Mouse (Mus musculus): ENCODE measurements around the gene Grin2c. TPM values are rescaled to one million over a fixed set of nuclear protein-coding genes. Genes with fewer than 3 reads are reported as not detected.
A peak's percentile ranks its signal among the peaks of the same experiment; 100 is the strongest.

The Grin2c gene
- polyA plus RNA-seq, 1 experiment from 2014 or later = not detected

DNA sequence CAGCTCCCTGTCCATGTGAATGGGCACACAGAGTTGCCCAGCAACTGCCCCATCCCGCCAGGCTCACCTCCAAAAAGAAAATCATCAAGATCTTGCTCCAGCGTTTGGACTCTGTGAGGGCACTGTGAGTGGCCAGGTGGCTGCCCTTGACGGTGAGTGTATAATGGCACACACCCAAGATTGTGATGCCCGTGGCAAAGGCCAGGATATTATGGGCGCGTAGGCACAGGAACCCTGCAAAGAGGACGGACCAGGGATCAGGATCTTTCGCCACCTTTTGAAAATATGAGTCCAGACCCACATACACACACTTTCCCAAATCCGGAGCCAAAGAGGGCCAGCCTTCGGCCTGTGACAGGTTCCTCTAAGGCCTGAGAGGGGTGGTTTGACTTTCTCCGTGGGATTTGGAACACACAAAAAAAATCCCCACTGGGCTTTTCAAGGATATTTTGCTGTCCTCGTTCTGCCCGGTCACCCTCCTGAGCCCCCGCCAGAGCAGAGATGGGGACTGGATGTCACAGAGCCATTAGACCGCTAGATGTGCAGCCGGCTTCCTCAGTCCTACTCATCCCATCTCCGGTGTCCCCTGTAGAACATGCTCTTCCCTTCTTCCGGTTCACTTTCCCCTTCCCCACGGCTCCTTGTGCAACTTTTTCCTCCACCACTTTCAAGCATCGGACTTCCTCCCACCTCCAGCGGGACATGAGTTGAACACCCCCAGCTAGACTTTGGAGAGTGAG lies 29.6 kb upstream of the Grin2c start:
- peak overlapping the region; percentile 71 for H3K9ac ChIP-seq (ENCODE audit: low read length)

GRCm38 (mm10) chr11:115295939-115296338 lies 28.9 kb upstream of the Grin2c start:
- Histone ChIP-seq H3K4me1 (ENCODE audit: control insufficient read depth, insufficient read depth, low read length) (peaks cover 24% of the 10 kb centered on the region), H3K9ac (ENCODE audit: low read length) (peak overlapping the region; percentile 31; the same call in 1 of the 2 replicates), H3K4me3 (replicated peaks; ENCODE audit: low read length) (no peak overlapping the region), H3K4me2 (ENCODE audit: low read depth, low read length) (no peak overlapping the region), H3K9me3 (replicated peaks; ENCODE audit: control insufficient read depth, low read length) (no peaks in the 10 kb centered on the region), H3K36me3 (ENCODE audit: control insufficient read depth, insufficient read depth, low read length) (no peaks in the 10 kb centered on the region), H3K27ac (ENCODE audit: low read length) (no peak overlapping the region), H3K27me3 (ENCODE audit: control insufficient read depth, insufficient read depth, low read length) (0 out of 2 replicates have a peak, but pooled peaks cover 5% of the 10 kb centered on the region)
- ATAC-seq (ENCODE audit: insufficient read depth, low FRiP score) = no peak
- 86% methylated on average over 11 of the region's 11 CpGs for WGBS

More for the DNA sequence above, 29.6 kb upstream of the Grin2c start:
- Histone ChIP-seq H3K27ac (ENCODE audit: low read length) (peak overlapping the region; percentile 24; the same call in 1 of the 2 replicates), H3K9me3 (replicated peaks; ENCODE audit: control insufficient read depth, low read length) (no peaks in the 10 kb centered on the region), H3K4me1 (ENCODE audit: control insufficient read depth, insufficient read depth, low read length) (peaks cover 18% of the 10 kb centered on the region), H3K27me3 (ENCODE audit: control insufficient read depth, insufficient read depth, low read length) (0 out of 2 replicates have a peak, but pooled peaks cover 5% of the 10 kb centered on the region), H3K4me3 (replicated peaks; ENCODE audit: low read length) (peak overlapping the region; percentile 48), H3K36me3 (ENCODE audit: control insufficient read depth, insufficient read depth, low read length) (no peaks in the 10 kb centered on the region), H3K4me2 (ENCODE audit: low read depth, low read length) (peak overlapping the region; percentile 87)
- WGBS = 50% methylated on average over 21 of the region's 21 CpGs
- no peak for ATAC-seq (ENCODE audit: insufficient read depth, low FRiP score)

DNA sequence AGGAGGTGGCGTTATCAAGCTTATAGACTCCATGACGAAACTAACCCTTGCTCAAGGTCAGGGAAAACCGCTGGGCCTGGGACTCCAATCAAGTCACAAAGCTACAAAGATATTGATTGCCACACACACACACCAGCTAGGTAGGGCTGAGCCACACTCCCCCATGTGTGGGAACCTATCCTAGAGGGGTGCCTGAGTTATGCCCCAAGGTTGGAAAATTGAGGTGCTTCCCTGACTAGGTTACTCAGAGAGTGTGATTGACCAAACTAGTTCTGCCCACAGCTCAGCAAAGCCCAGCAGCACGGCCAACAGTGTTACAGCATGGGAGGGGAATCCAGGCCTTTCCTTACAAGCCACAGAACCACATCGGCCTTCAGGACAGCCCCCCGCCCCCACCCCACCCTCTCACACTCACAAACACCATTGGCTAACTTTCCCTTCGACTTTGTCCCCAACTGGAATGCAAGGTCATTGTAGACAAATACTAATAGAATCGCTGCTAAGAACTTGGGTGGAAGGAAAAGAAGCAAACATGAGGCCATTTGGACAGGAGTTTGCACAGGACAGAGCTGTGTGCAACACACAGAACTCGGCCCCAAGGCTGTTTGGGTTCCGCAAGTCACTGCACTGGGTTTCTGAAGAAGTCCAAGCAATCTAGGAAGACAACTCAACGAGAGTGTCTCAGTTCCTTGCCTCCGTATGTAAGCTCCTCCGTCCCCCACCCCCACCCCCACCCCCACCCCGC lies 25.8 kb upstream of the Grin2c start:
- 44% methylated on average over 14 of the region's 14 CpGs for WGBS
- no peak overlapping the region for H3K9ac ChIP-seq (ENCODE audit: low read length)
- H3K4me3 ChIP-seq (replicated peaks; ENCODE audit: low read length) = no peak overlapping the region
- 0 out of 2 replicates have a peak, but pooled peaks cover 5% of the 10 kb centered on the region for H3K27me3 ChIP-seq (ENCODE audit: control insufficient read depth, insufficient read depth, low read length)
- 0 out of 2 replicates have a peak overlapping the region, but pooled peaks have one; percentile 3 for H3K4me2 ChIP-seq (ENCODE audit: low read depth, low read length)
- H3K27ac ChIP-seq (ENCODE audit: low read length) = peak overlapping the region; percentile 82
- ATAC-seq (ENCODE audit: insufficient read depth, low FRiP score) = peak; percentile 22; the same call in 1 of the 2 replicates
- no peaks in the 10 kb centered on the region for H3K36me3 ChIP-seq (ENCODE audit: control insufficient read depth, insufficient read depth, low read length)
- peaks cover 37% of the 10 kb centered on the region for H3K4me1 ChIP-seq (ENCODE audit: control insufficient read depth, insufficient read depth, low read length)
- H3K9me3 ChIP-seq (replicated peaks; ENCODE audit: control insufficient read depth, low read length) = no peaks in the 10 kb centered on the region

DNA sequence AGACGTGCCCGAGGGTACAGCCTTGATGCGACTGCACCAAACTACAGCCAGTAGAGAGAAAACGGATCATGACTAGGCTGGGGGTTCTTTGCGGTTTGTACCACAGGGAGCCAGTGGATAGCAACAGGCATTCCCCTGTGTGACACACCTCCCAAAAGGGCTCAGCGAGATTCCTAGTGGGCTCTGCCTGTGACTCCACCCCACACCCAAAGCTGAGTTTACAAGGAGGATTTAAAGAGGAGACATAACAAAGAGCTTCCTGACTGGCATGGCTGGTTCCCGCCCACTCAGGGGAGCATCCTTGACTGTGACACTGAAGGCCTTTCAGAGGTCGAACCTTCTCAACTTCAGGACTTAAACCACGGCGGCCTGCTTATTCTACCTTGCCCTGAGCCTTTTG lies 24.5 kb upstream of the Grin2c start:
- Histone ChIP-seq H3K27ac (ENCODE audit: low read length) (peak overlapping the region; percentile 0), H3K4me1 (ENCODE audit: control insufficient read depth, insufficient read depth, low read length) (peaks cover 31% of the 10 kb centered on the region), H3K9ac (ENCODE audit: low read length) (no peak overlapping the region), H3K4me2 (ENCODE audit: low read depth, low read length) (no peak overlapping the region), H3K36me3 (ENCODE audit: control insufficient read depth, insufficient read depth, low read length) (no peaks in the 10 kb centered on the region), H3K9me3 (replicated peaks; ENCODE audit: control insufficient read depth, low read length) (no peaks in the 10 kb centered on the region), H3K4me3 (replicated peaks; ENCODE audit: low read length) (no peak overlapping the region), H3K27me3 (ENCODE audit: control insufficient read depth, insufficient read depth, low read length) (0 out of 2 replicates have a peak, but pooled peaks cover 3% of the 10 kb centered on the region)
- ATAC-seq (ENCODE audit: insufficient read depth, low FRiP score) = no peak
- WGBS = 74% methylated on average over 10 of the region's 10 CpGs

GRCm38 (mm10) chr11:115290919-115291318 lies 23.9 kb upstream of the Grin2c start:
- Histone ChIP-seq H3K9ac (ENCODE audit: low read length) (no peak overlapping the region), H3K4me3 (replicated peaks; ENCODE audit: low read length) (no peak overlapping the region), H3K4me2 (ENCODE audit: low read depth, low read length) (no peak overlapping the region), H3K27me3 (ENCODE audit: control insufficient read depth, insufficient read depth, low read length) (no peaks in the 10 kb centered on the region), H3K27ac (ENCODE audit: low read length) (peak overlapping the region; percentile 60), H3K4me1 (ENCODE audit: control insufficient read depth, insufficient read depth, low read length) (peaks cover 31% of the 10 kb centered on the region), H3K36me3 (ENCODE audit: control insufficient read depth, insufficient read depth, low read length) (no peaks in the 10 kb centered on the region), H3K9me3 (replicated peaks; ENCODE audit: control insufficient read depth, low read length) (no peaks in the 10 kb centered on the region)
- WGBS = 39% methylated on average over 6 of the region's 6 CpGs
- ATAC-seq (ENCODE audit: insufficient read depth, low FRiP score) = peak; percentile 67

DNA sequence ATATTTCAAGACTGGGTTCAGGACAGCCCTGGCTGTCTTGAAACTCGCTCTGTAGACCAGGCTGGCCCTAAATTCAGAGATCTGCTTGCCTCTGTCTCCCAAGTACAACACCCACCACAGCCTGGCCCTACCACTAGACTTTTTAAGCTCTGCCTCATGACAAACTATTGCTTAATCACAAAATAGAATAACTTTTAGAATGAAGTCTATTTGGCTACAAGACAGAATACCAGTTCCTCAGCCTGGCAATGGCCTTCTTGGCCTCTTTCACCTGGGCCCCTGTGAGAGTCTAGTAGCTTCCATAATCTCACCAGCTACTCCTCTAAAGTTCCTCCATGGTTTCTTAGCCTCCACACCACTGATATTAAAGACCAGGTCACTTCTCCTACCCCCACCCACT lies 23.3 kb upstream of the Grin2c start:
- no peak overlapping the region for H3K4me3 ChIP-seq (replicated peaks; ENCODE audit: low read length)
- H3K27me3 ChIP-seq (ENCODE audit: control insufficient read depth, insufficient read depth, low read length) = no peaks in the 10 kb centered on the region
- H3K9me3 ChIP-seq (replicated peaks; ENCODE audit: control insufficient read depth, low read length) = no peaks in the 10 kb centered on the region
- no peak overlapping the region for H3K9ac ChIP-seq (ENCODE audit: low read length)
- ATAC-seq (ENCODE audit: insufficient read depth, low FRiP score) = no peak
- peaks cover 31% of the 10 kb centered on the region for H3K4me1 ChIP-seq (ENCODE audit: control insufficient read depth, insufficient read depth, low read length)
- 85% methylated on average over 1 of the region's 1 CpGs for WGBS
- H3K36me3 ChIP-seq (ENCODE audit: control insufficient read depth, insufficient read depth, low read length) = no peaks in the 10 kb centered on the region
- peak overlapping the region; percentile 60 for H3K27ac ChIP-seq (ENCODE audit: low read length)
- no peak overlapping the region for H3K4me2 ChIP-seq (ENCODE audit: low read depth, low read length)

- Histone ChIP-seq H3K9me3 (replicated peaks; ENCODE audit: control insufficient read depth, low read length) (no peaks in the 10 kb centered on the region), H3K27me3 (ENCODE audit: control insufficient read depth, insufficient read depth, low read length) (no peaks in the 10 kb centered on the region), H3K27ac (ENCODE audit: low read length) (no peak overlapping the region), H3K9ac (ENCODE audit: low read length) (no peak overlapping the region), H3K4me1 (ENCODE audit: control insufficient read depth, insufficient read depth, low read length) (peaks cover 31% of the 10 kb centered on the region), H3K4me3 (replicated peaks; ENCODE audit: low read length) (no peak overlapping the region), H3K36me3 (ENCODE audit: control insufficient read depth, insufficient read depth, low read length) (no peaks in the 10 kb centered on the region), H3K4me2 (ENCODE audit: low read depth, low read length) (no peak overlapping the region)
- WGBS = 63% methylated on average over 8 of the region's 8 CpGs
- ATAC-seq (ENCODE audit: insufficient read depth, low FRiP score) = no peak
Observed at GRCm38 (mm10) chr11:115289885-115290284, 22.8 kb upstream of the Grin2c start.

GRCm38 (mm10) chr11:115288305-115288704 lies 21.3 kb upstream of the Grin2c start:
- ATAC-seq (ENCODE audit: insufficient read depth, low FRiP score) = no peak
- H3K4me3 ChIP-seq (replicated peaks; ENCODE audit: low read length) = no peak overlapping the region
- H3K27me3 ChIP-seq (ENCODE audit: control insufficient read depth, insufficient read depth, low read length) = no peaks in the 10 kb centered on the region
- H3K4me2 ChIP-seq (ENCODE audit: low read depth, low read length) = no peak overlapping the region
- H3K9ac ChIP-seq (ENCODE audit: low read length) = no peak overlapping the region
- no peak overlapping the region for H3K27ac ChIP-seq (ENCODE audit: low read length)
- H3K36me3 ChIP-seq (ENCODE audit: control insufficient read depth, insufficient read depth, low read length) = no peaks in the 10 kb centered on the region
- 93% methylated on average over 2 of the region's 2 CpGs for WGBS
- H3K4me1 ChIP-seq (ENCODE audit: control insufficient read depth, insufficient read depth, low read length) = peaks cover 31% of the 10 kb centered on the region
- no peaks in the 10 kb centered on the region for H3K9me3 ChIP-seq (replicated peaks; ENCODE audit: control insufficient read depth, low read length)

DNA sequence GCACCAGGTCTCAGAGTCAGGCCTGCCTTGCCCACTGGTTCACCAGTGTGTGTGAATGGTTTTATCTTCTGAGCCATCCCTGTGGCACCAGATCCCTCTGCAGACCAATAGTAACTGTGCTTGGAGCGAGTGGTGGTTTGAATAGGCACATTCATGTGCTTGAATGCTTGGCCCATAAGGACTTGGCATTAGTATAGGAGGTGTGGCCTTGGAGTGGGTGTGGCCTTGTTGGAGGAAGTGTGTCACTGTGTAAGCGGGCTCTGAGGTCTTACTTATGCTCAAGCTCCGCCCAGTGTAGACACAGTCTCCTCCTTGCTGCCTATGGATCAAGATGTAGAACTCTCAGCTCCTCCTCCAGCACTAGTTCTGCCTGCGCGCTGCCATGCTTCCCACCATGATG lies 20.3 kb upstream of the Grin2c start:
- 86% methylated on average over 5 of the region's 5 CpGs for WGBS
- no peak for ATAC-seq (ENCODE audit: insufficient read depth, low FRiP score)
- no peak overlapping the region for H3K9ac ChIP-seq (ENCODE audit: low read length)
- no peak overlapping the region for H3K27ac ChIP-seq (ENCODE audit: low read length)
- no peaks in the 10 kb centered on the region for H3K9me3 ChIP-seq (replicated peaks; ENCODE audit: control insufficient read depth, low read length)
- no peak overlapping the region for H3K4me2 ChIP-seq (ENCODE audit: low read depth, low read length)
- H3K27me3 ChIP-seq (ENCODE audit: control insufficient read depth, insufficient read depth, low read length) = no peaks in the 10 kb centered on the region
- no peak overlapping the region for H3K4me3 ChIP-seq (replicated peaks; ENCODE audit: low read length)
- peaks cover 24% of the 10 kb centered on the region for H3K4me1 ChIP-seq (ENCODE audit: control insufficient read depth, insufficient read depth, low read length)
- H3K36me3 ChIP-seq (ENCODE audit: control insufficient read depth, insufficient read depth, low read length) = no peaks in the 10 kb centered on the region
